Mouse (Mus musculus): Measurements from ENCODE around the gene Serpinb2.

DNA sequence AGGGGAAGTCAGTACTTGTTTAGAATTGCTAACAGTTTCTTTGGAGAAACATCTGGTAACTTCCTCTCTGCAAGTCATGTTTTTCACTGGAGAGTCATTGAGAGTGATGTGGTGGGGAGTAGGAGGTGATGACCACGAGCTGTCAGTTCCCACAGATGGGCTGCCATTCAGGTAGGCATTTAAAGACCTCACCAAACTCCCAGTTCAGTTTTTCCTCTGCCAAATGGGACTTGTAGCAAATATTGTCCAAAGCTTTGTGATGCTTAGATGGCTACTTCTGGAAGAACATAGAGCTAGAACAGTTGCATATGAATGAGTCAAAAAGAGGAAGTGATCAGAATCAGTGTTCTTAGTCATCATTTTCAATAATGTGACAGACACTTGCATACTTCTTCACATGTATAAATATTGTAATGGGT, 72.7 kb downstream of the Serpinb2 start:
- TF ChIP-seq CTCF (IDR thresholded peaks at IDR 0.05; ENCODE audit: low read depth) = no peak
- no peak for TF ChIP-seq EP300 (IDR thresholded peaks at IDR 0.05; ENCODE audit: low read depth)

Data from heart, postnatal 0 days (tissue).